Mouse (Mus musculus): ENCODE measurements around the gene Ntf3. TPM values are rescaled to one million over a fixed set of nuclear protein-coding genes. Genes with fewer than 3 reads are reported as not detected.

Gene Ntf3
- polyA plus RNA-seq, 1 experiment from 2014 or later = 35.3 TPM

- Histone ChIP-seq H3K9me3 (no peaks in the 10 kb centered on the region), H3K9ac (no peak overlapping the region), H3K4me2 (no peak overlapping the region), H3K27me3 (no peaks in the 10 kb centered on the region), H3K4me3 (no peak overlapping the region), H3K27ac (no peak overlapping the region), H3K36me3 (peaks cover 44% of the 10 kb centered on the region), H3K4me1 (peaks cover 25% of the 10 kb centered on the region)
- no peak for ATAC-seq (ENCODE audit: insufficient number of reproducible peaks, insufficient read depth, low FRiP score, low TSS enrichment, low read depth)
- 89% methylated on average over 11 of the region's 11 CpGs for WGBS
Measured at GRCm38 (mm10) chr6:126102007-126102406, 64.7 kb downstream of the Ntf3 start.

- 96% methylated on average over 1 of the region's 1 CpGs for whole genome bisulfite sequencing
- H3K9me3 ChIP-seq = no peaks in the 10 kb centered on the region
- H3K4me3 ChIP-seq = no peak overlapping the region
- no peak overlapping the region for H3K9ac ChIP-seq
- H3K4me2 ChIP-seq = no peak overlapping the region
- no peak for ATAC-seq (ENCODE audit: insufficient number of reproducible peaks, insufficient read depth, low FRiP score, low TSS enrichment, low read depth)
- no peak overlapping the region for H3K27ac ChIP-seq
- peaks cover 44% of the 10 kb centered on the region for H3K36me3 ChIP-seq
- peaks cover 24% of the 10 kb centered on the region for H3K4me1 ChIP-seq
- H3K27me3 ChIP-seq = no peaks in the 10 kb centered on the region
Measured at GRCm38 (mm10) chr6:126100579-126100978, 66.1 kb downstream of the Ntf3 start.

DNA sequence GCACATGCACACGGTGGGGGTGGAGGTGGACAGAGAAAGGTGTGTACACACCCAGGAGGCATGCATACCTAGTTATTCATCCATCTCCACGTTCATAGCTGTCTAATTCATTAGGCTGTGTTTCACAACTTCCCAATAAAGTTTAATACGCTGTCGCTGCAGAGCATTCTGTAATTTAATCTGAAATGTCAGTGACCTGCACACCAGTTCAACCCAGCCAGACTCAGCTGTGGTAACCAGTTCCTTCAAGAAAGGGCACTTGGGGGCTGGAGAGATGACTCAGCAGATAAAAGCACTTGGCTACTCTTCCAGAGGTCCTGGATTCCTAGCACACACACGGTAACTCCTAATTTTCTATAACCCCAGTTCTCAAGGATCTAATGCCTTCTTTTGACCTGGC lies 69.2 kb downstream of the Ntf3 start:
- no peak overlapping the region for H3K4me2 ChIP-seq
- no peaks in the 10 kb centered on the region for H3K9me3 ChIP-seq
- H3K27me3 ChIP-seq = no peaks in the 10 kb centered on the region
- peaks cover 17% of the 10 kb centered on the region for H3K4me1 ChIP-seq
- no peak for ATAC-seq (ENCODE audit: insufficient number of reproducible peaks, insufficient read depth, low FRiP score, low TSS enrichment, low read depth)
- H3K36me3 ChIP-seq = peaks cover 34% of the 10 kb centered on the region
- H3K9ac ChIP-seq = no peak overlapping the region
- H3K27ac ChIP-seq = no peak overlapping the region
- 59% methylated on average over 5 of the region's 5 CpGs for WGBS
- no peak overlapping the region for H3K4me3 ChIP-seq

GRCm38 (mm10) chr6:126096085-126096484 lies 70.6 kb downstream of the Ntf3 start:
- ATAC-seq (ENCODE audit: insufficient number of reproducible peaks, insufficient read depth, low FRiP score, low TSS enrichment, low read depth) = no peak
- Histone ChIP-seq H3K27ac (peak overlapping the region; percentile 12; the same call in 1 of the 2 replicates), H3K27me3 (no peaks in the 10 kb centered on the region), H3K9me3 (no peaks in the 10 kb centered on the region), H3K4me1 (peaks cover 23% of the 10 kb centered on the region), H3K9ac (no peak overlapping the region), H3K4me2 (no peak overlapping the region), H3K4me3 (no peak overlapping the region), H3K36me3 (peaks cover 21% of the 10 kb centered on the region)
- 66% methylated on average over 13 of the region's 13 CpGs for WGBS

GRCm38 (mm10) chr6:126095041-126095440 lies 71.7 kb downstream of the Ntf3 start:
- no peak for ATAC-seq (ENCODE audit: insufficient number of reproducible peaks, insufficient read depth, low FRiP score, low TSS enrichment, low read depth)
- Histone ChIP-seq H3K27ac (no peak overlapping the region), H3K27me3 (no peaks in the 10 kb centered on the region), H3K9me3 (no peaks in the 10 kb centered on the region), H3K4me3 (no peak overlapping the region), H3K4me1 (peaks cover 23% of the 10 kb centered on the region), H3K36me3 (peaks cover 14% of the 10 kb centered on the region), H3K4me2 (no peak overlapping the region), H3K9ac (no peak overlapping the region)
- 71% methylated on average over 6 of the region's 6 CpGs for WGBS

DNA sequence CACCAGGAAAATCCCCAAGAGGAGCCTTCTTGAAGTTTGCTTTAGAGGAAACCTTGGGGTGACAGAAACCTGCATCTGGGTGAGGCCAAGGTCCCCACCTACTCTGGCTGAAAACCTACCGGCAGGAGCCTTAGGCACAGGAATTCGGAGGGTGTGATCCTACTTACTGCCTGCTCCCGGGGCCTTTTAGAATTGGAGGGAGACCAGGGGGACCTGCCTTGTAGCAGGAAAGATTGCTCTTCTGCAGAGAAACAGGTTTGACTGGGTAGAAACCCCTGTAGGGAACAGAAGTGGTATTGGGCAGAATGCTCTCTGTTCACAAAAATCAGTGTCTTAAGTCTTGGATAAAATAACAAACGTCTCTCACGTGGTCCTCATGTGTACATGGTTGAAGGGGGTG lies 74.7 kb downstream of the Ntf3 start:
- 40% methylated on average over 5 of the region's 5 CpGs for WGBS
- Histone ChIP-seq H3K27ac (no peak overlapping the region), H3K9me3 (no peaks in the 10 kb centered on the region), H3K4me3 (no peak overlapping the region), H3K27me3 (no peaks in the 10 kb centered on the region), H3K4me1 (peaks cover 22% of the 10 kb centered on the region), H3K4me2 (no peak overlapping the region), H3K9ac (no peak overlapping the region), H3K36me3 (no peaks in the 10 kb centered on the region)
- no peak for ATAC-seq (ENCODE audit: insufficient number of reproducible peaks, insufficient read depth, low FRiP score, low TSS enrichment, low read depth)

- ATAC-seq (ENCODE audit: insufficient number of reproducible peaks, insufficient read depth, low FRiP score, low TSS enrichment, low read depth) = no peak
- Histone ChIP-seq H3K27me3 (no peaks in the 10 kb centered on the region), H3K4me3 (no peak overlapping the region), H3K9ac (no peak overlapping the region), H3K9me3 (no peaks in the 10 kb centered on the region), H3K27ac (no peak overlapping the region), H3K36me3 (no peaks in the 10 kb centered on the region), H3K4me1 (peaks cover 15% of the 10 kb centered on the region), H3K4me2 (no peak overlapping the region)
- 85% methylated on average over 1 of the region's 1 CpGs for WGBS
Measured at GRCm38 (mm10) chr6:126090063-126090462, 76.6 kb downstream of the Ntf3 start.

- Histone ChIP-seq H3K27ac (no peak overlapping the region), H3K9me3 (no peaks in the 10 kb centered on the region), H3K27me3 (no peaks in the 10 kb centered on the region), H3K4me1 (peaks cover 15% of the 10 kb centered on the region), H3K4me2 (no peak overlapping the region), H3K4me3 (no peak overlapping the region), H3K36me3 (no peaks in the 10 kb centered on the region), H3K9ac (no peak overlapping the region)
- WGBS = 92% methylated on average over 12 of the region's 12 CpGs
- no peak for ATAC-seq (ENCODE audit: insufficient number of reproducible peaks, insufficient read depth, low FRiP score, low TSS enrichment, low read depth)
Measured at GRCm38 (mm10) chr6:126088489-126089265, 78.0 kb downstream of the Ntf3 start.

DNA sequence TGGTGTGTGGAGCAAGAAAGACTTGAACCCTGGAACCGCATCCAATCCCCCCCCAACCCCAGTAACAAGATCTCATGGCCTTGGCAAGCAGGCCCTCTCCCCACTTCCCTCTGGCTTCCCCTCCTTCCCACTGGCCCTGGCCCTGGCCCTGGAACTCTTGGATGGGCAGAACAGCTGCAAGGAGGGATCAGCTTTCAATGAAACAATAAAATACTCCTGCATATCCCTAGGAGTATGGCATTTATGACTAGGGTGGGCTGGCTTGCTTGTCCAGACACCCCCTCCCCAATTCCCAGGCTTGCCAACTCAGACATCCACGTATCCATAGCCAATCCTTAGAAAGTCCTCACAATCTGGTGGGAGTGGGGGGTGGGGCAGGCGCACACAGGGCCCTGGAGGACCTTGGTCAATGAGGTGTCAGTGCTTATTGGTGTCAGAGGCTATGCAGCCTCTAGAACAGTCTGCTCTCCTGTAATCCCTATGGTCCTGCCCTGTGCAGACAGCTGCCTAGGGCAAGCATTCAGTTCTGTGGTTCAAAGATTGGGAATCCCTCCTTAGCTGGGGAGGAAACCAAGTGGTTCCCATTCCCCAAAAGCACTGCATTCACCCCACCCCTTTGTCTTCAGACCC lies 80.3 kb downstream of the Ntf3 start:
- 55% methylated on average over 3 of the region's 3 CpGs for WGBS
- no peaks in the 10 kb centered on the region for H3K27me3 ChIP-seq
- no peak overlapping the region for H3K27ac ChIP-seq
- H3K9me3 ChIP-seq = no peaks in the 10 kb centered on the region
- no peak overlapping the region for H3K4me2 ChIP-seq
- H3K36me3 ChIP-seq = no peaks in the 10 kb centered on the region
- H3K9ac ChIP-seq = no peak overlapping the region
- no peak overlapping the region for H3K4me3 ChIP-seq
- no peak for ATAC-seq (ENCODE audit: insufficient number of reproducible peaks, insufficient read depth, low FRiP score, low TSS enrichment, low read depth)
- H3K4me1 ChIP-seq = peaks cover 7% of the 10 kb centered on the region

- no peak for ATAC-seq (ENCODE audit: insufficient number of reproducible peaks, insufficient read depth, low FRiP score, low TSS enrichment, low read depth)
- H3K4me3 ChIP-seq = no peak overlapping the region
- no peak overlapping the region for H3K9ac ChIP-seq
- 81% methylated on average over 3 of the region's 3 CpGs for WGBS
- no peaks in the 10 kb centered on the region for H3K9me3 ChIP-seq
- no peaks in the 10 kb centered on the region for H3K36me3 ChIP-seq
- H3K4me1 ChIP-seq = peaks cover 7% of the 10 kb centered on the region; the same call in 1 of the 2 replicates
- no peak overlapping the region for H3K27ac ChIP-seq
- no peaks in the 10 kb centered on the region for H3K27me3 ChIP-seq
- no peak overlapping the region for H3K4me2 ChIP-seq
Measured at GRCm38 (mm10) chr6:126080531-126080930, 86.2 kb downstream of the Ntf3 start.

DNA sequence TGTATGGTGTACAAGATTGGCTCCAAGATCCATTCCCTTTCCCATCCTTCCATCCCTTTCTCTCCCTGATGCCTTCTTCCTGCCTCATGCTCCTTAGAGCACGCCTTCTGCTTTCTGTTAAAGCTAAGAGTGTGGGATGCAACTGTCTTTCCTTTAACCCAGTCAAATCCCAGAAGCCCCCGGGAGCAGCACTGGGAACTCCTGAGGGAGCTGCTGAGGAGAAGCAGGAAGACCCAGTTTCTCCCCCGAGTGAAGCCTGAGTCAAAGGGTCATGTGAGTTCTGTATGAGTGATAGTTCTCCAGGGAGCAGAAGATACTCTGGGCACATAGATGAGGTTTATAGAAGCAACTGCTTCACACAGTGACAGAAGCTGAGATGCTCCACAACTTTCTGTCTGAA lies 109.0 kb downstream of the Ntf3 start:
- Histone ChIP-seq H3K4me2 (no peak overlapping the region), H3K27ac (no peak overlapping the region), H3K9ac (no peak overlapping the region), H3K36me3 (no peaks in the 10 kb centered on the region), H3K9me3 (no peaks in the 10 kb centered on the region), H3K4me3 (no peak overlapping the region), H3K27me3 (no peaks in the 10 kb centered on the region), H3K4me1 (no peaks in the 10 kb centered on the region)
- ATAC-seq (ENCODE audit: insufficient number of reproducible peaks, insufficient read depth, low FRiP score, low TSS enrichment, low read depth) = no peak
- 68% methylated on average over 3 of the region's 3 CpGs for WGBS

GRCm38 (mm10) chr6:126053136-126053535 lies 113.6 kb downstream of the Ntf3 start:
- Histone ChIP-seq H3K9ac (no peak overlapping the region), H3K27ac (no peak overlapping the region), H3K36me3 (no peaks in the 10 kb centered on the region), H3K4me3 (no peak overlapping the region), H3K4me1 (no peaks in the 10 kb centered on the region), H3K9me3 (no peaks in the 10 kb centered on the region), H3K27me3 (no peaks in the 10 kb centered on the region), H3K4me2 (no peak overlapping the region)
- WGBS = 85% methylated on average over 5 of the region's 5 CpGs
- no peak for ATAC-seq (ENCODE audit: insufficient number of reproducible peaks, insufficient read depth, low FRiP score, low TSS enrichment, low read depth)
